Mouse (Mus musculus): ENCODE data around the gene Adra2c. TPM values are rescaled to one million over a fixed set of nuclear protein-coding genes. Genes with fewer than 3 reads are reported as not detected.

Gene Adra2c
- 1.3 and 1.9 TPM in 2 replicates for polyA plus RNA-seq (2012; rRNA removed)

GRCm38 (mm10) chr5:35278019-35278418, at the start of gene Adra2c:
TSS of gene Adra2c (plus strand) at chr5:35278319.

Other genes starting within 250 kb of the Adra2c start
- 2.7 and 3.0 TPM in 2 replicates for gene Hgfac, start 236.8 kb upstream of the Adra2c start, polyA plus RNA-seq (2012; rRNA removed)
- gene Dok7, start 221.6 kb upstream of the Adra2c start, polyA plus RNA-seq (2012; rRNA removed) = 5.7 and 6.5 TPM in 2 replicates
- gene Lrpap1, start 172.6 kb upstream of the Adra2c start, polyA plus RNA-seq (2012; rRNA removed) = 71.0 and 71.9 TPM in 2 replicates
- gene Hmx1, start 110.8 kb downstream of the Adra2c start, polyA plus RNA-seq (2012; rRNA removed) = 0.58 and 5.8 TPM in 2 replicates
- gene Cpz, start 247.4 kb downstream of the Adra2c start, polyA plus RNA-seq (2012; rRNA removed) = 4.1 and 6.1 TPM in 2 replicates

All from central nervous system, embryonic 14 days (tissue).